Mouse (Mus musculus): ENCODE data around the gene Capns2.

Capns2 gene

DNA sequence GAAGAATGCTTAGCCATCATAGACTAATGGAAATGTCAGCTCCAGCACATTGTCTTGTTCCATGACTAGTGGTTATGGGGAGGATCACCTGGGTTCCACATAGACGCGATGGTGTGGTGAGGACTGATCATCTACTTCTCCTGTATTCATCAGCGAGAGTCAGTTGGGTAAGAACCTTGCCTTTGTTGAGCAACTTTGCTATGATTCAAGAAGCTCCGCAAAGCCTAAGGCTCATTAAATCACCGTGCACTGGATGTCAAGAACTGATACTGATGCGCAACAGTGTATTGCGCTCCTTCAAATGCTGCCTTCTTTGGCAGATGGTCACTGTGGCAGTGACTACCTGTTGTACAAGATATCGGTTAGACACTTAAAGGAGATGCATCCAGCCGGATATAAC lies 5.3 kb downstream of the Capns2 start:
- DNase-seq (ENCODE audit: low spot score), result no peak

DNA sequence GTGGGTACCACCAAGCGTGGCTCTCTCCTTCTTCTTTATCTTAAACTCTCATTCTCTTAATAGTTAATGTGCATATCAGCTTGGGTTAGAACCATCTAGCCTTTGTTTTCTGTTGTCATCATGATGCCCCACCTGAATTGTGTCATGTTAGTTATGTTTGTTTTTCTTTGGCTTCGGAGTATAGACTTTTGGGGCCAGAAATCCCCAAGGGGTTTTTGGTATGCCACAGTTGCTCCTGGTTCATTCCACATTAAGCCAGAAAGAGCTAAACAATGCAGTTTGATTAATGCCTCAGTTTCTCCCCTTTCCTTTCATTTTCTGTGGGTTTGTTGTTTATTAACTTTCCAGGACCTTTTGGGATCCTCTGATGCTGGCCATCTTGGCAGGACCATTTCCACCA lies 7.2 kb downstream of the Capns2 start:
- no peak for DNase-seq (ENCODE audit: low spot score)

- no peak for DNase-seq (ENCODE audit: low spot score)
Measured at GRCm38 (mm10) chr8:92911477-92911876, 10.3 kb downstream of the Capns2 start.

- DNase-seq (ENCODE audit: low spot score), result no peak
Measured at GRCm38 (mm10) chr8:92913396-92913795, 12.2 kb downstream of the Capns2 start.

GRCm38 (mm10) chr8:92916082-92916481 lies 14.9 kb downstream of the Capns2 start:
- no peak for DNase-seq (ENCODE audit: low spot score)

DNA sequence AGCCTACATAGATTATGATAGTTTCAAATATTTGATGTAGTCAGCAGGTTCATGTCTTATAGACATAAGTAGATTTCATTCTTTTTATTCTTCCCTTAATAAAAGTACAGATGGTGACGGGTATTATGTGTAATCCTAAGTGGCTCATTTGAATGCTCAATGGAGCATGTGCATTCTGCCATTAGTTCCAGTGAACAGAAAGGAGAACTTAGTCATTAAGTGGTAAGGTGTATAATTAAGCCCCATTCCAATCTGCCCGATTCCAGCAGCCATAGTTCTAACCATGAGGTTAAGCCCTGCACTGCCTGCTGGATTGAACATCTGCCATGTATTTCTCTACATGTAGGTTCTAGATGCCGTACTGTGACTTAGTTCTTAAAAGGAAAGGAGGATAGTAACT lies 20.6 kb downstream of the Capns2 start:
- no peak for DNase-seq (ENCODE audit: low spot score)

- DNase-seq (ENCODE audit: low spot score), result no peak
Measured at GRCm38 (mm10) chr8:92928986-92929385, 27.8 kb downstream of the Capns2 start.

DNA sequence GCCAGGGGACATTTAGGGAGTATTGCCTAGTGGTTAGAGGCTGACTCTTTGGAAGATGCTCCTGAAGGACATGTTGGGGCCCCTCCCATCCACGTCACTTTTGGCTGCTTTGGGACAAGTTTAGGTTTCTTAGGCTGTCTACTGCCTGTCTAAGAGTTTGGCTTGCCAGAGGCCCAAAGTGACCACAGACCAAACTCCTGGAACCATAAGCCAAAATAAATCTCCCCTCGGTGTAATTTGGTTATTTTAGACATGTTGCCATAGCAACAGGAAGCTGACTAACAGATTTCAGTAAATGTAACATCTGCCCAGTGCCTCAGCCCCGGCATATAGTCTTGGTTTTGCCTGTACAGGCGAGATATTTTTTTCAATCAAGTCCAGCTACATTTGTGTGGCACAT lies 36.8 kb downstream of the Capns2 start:
- DNase-seq (ENCODE audit: low spot score), result no peak

DNA sequence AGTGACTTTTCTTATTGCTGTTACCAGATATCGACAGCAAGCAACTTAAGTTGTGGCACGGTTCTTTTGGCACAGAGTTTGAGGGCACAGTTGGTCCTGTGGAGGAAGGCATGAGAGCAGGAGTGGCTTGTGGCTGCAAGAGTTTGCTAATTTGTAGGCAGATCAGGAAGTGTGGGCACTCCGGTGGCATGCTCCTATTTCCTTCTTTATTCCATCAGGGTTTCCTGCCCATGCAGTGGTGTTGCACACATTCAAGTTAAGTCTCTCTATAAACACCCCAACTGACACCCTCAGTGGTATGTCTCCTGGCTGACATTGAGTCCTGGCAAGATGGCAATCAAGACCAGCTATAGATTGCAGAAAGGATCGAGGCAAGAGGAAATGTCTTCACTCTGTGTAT lies 47.9 kb downstream of the Capns2 start:
- DNase-seq (ENCODE audit: low spot score), result no peak

DNA sequence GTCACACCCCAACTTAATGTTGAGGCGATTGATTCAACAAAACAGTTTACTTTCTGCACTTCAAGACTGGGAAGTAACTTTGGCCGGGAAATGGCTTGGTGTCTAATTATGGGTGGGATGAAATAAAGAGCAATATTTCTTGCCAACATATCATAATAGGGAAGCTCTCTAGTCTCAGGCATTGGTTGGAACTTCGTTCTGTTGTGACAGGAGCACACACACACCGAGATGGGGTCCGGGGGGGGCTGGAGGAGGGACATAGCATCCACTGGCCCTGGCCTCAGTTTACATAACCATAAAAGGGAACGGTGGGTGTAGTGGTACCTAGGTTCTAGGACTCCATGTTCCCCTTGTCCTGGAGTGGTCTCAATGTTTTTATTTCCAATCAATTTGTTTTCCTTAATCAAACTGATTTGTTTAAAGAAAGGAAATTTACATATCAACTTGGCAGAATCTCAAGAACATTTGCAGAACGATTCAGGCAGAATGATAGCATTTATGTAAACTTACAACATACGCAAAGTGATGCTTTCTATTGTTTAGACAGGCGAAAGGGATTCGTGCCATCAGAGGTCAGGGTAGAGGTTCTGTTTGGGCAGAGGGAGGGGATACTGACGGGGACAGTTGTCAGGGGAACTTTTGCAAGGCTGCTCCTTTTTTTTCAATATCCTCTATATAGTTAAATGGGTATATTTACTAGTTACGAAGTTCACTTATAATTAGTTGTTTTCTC lies 49.6 kb downstream of the Capns2 start:
- DNase-seq (ENCODE audit: low spot score), result no peak
